Mouse (Mus musculus): ENCODE measurements around the gene Zbtb5. TPM values are rescaled to one million over a fixed set of nuclear protein-coding genes. Genes with fewer than 3 reads are reported as not detected.
"Not testable (repeated sequence)": the region's sequence is repeated elsewhere in the genome, so short reads cannot be mapped to it uniquely, and the experiment has no call there.

Zbtb5 gene
- total RNA-seq, 2 experiments from 2014 or later, result 9.3 to 10.1 TPM

DNA sequence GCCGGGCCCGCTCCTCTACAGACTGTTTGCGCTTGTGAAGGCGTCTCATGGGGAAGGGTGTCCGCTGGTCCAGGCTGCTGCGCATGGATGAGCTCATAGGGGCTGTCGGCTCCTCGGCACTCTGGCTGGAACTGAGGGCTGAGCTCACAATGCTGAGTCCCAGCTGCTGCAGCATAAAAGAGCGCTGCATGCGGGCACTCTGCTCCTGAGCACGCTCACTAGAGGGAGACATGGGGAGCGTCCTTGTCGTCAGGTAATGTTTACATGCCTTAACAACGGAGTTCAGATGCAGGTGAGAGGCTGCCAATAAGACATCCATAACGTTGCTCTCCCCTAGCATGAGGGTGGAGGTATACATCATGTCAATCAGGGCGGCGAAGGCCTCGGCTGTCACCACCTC lies 17.4 kb downstream of the Zbtb5 start:
- Histone ChIP-seq H3K27ac (no peak overlapping the region), H3K4me3 (no peak overlapping the region)
- TF ChIP-seq CTCF (conservative IDR thresholded peaks at IDR 0.05), result no peak
- DNase-seq (ENCODE audit: low spot score in 2 of 2), result no peak

DNA sequence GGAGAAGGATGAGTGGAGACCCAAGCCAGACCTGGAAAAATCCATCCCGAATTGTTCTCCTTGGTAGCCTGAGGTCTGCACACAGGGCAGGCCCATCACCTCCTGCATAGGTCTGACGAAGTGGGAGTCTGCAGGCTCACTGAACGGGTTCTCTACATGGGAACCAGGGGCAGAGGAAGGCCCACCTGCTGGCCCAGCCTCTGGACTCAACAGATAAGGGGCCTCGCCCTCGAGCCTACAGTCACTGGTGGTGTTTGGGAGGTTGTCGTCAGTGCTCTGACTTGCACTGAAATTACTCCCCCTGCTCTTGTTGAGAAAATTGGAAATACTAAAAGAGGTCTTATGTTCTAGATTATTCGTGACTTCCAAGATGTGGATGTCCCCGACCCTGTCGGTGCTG lies 18.4 kb downstream of the Zbtb5 start:
- no peak for TF ChIP-seq CTCF (conservative IDR thresholded peaks at IDR 0.05)
- DNase-seq (ENCODE audit: low spot score in 2 of 2), result no peak
- no peak overlapping the region for H3K4me3 ChIP-seq

DNA sequence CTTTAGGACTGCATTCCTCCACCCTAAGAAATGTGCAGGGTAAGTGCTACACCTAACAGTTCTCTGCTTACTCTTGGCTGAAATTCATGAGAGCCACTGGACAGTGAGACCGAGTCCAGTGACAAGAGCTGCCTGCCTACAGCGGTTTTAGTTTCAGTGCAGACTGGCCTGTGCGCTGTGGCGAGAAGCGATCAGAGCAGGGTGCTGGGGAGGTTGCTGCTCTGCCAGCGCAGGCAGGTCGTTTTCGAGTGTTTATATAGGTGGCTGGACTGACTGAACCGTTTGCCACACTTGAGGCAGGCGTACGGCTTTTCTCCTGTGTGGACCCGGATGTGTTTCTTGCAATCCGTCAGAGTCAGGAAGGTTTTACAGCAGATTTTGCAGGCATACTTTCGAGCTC lies 19.0 kb downstream of the Zbtb5 start:
- not testable (repeated sequence) for DNase-seq (ENCODE audit: low spot score in 2 of 2); H3K4me3 ChIP-seq; H3K27ac ChIP-seq

More for the DNA sequence above, 18.4 kb downstream of the Zbtb5 start:
- no peak overlapping the region for H3K27ac ChIP-seq

DNA sequence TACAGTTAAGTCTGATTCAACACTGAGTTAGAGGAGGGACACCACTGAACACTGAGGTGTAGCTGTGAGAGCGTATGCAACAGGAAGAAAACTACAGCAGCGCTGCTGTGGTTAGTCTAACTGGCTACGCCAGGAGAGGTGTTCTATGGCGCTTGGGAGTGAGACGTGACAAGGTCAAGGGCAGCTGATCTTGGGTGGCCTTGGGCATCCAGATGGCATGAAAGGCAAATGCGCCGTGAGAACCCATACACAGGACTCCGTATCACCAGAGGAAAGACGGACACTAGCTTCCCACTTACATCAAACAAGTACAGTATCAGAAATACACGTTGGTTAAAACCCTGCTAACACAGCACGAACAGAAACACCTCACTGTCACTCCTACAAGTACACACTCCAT lies 19.9 kb downstream of the Zbtb5 start:
- not testable (repeated sequence) for H3K4me3 ChIP-seq; DNase-seq (ENCODE audit: low spot score in 2 of 2); H3K27ac ChIP-seq

DNA sequence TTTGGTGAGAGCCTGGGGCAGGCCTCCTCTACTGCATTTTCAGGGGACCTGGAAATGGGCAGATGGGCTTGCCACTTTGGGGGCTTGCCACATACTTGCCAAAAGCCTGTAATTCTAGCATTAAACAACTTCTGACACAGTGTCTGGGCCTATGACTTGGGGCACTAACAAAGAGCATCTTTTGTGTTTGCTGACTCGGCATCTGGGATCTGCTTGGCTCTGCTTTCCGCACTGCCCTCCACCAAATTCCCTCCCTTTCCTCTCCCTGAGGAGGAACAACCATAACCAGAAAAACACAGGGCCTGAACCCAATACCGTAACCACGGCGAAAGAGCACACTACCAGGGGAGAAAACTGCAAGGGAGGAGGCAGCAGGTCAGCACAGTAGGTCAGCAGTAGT lies 21.7 kb downstream of the Zbtb5 start:
- H3K4me3 ChIP-seq, result no peak overlapping the region
- DNase-seq (ENCODE audit: low spot score in 2 of 2), result no peak
- TF ChIP-seq CTCF (conservative IDR thresholded peaks at IDR 0.05), result no peak
- H3K27ac ChIP-seq, result no peak overlapping the region

DNA sequence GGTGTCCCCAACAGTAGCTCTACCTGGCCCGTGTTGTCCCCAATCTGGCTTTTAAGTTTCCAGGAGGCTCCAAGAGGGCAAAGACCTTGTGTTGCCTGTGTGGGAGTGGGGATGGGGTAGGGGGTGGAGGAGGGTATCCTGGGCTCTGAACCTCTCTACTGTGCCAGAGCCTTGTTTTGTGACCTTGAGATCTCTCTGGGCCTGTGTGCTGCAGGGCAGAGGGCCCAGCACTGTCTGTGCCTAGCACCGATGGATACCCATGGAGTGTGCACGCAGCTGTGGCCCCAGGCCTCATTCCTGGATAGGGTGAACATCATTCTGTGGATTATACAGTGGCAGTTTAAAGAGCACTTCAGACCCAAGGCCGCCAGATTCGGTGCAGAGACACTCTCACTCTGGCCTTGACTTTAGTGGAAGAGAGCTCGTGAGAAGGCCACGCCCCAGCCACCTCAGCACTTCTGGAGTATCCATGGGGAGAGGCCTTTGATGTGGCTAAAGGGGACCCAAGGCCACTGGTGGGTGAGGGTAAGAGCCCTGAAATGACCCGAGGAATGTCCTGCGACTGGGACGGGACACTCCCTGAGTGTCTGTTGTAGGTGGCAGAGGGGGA lies 29.0 kb downstream of the Zbtb5 start:
- no peak overlapping the region for H3K27ac ChIP-seq
- no peak for DNase-seq (ENCODE audit: low spot score in 2 of 2)
- H3K4me3 ChIP-seq, result no peak overlapping the region
- TF ChIP-seq CTCF (conservative IDR thresholded peaks at IDR 0.05), result no peak

DNA sequence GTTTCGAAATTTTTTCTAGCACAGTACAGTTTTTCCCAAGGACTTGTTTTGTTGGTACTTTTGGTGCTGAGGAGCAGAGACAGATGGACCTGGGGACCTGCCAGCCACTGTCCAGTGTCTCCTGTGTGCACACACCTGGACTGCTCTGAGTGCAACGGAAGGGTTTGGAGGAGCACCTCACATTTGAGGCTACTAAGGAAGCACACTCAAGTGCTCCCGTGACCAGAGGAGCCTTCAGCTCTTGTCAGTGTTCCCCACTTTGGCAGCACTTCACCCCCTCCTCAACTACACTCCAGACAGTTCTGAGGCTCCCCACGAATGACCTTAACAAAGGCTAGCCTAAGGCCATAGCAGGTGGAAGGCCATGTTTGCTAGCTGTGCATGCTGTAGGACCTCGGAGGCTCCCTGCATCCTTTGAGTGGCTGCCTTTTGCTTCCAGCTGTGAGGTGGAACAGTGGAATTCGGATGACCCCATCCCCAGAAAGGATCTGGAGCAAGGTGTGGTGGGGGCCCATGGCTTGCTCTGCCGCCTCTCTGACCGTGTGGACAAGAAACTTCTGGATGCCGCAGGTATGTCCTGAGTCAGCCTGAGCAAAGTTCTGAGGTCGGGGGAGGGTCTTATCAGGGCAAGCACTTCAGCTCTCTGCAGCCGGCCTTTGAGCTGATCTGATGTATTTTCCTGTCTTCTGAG lies 29.6 kb downstream of the Zbtb5 start:
- Histone ChIP-seq H3K4me3 (no peak overlapping the region; the same call in 1 of the 2 replicates), H3K27ac (0 out of 2 replicates have a peak overlapping the region, but pooled peaks have one; percentile 93)
- DNase-seq (ENCODE audit: low spot score in 2 of 2), result no peak
- no peak for TF ChIP-seq CTCF (conservative IDR thresholded peaks at IDR 0.05)

DNA sequence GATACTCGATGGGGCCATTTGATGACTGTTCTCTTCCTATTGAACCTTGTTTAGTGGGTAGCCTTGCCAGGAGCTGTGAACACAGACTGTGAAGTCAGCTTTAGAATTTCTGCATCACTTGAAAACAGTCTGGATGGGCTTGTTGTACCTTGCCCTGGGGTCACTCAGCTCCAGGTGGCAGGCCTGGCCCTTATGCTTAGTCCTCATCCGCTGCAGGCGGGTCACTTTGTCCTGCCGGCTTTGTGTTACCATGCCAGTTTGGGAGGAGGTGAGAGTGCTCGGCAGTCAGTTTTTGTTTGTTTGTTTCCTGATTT lies 30.3 kb downstream of the Zbtb5 start:
- peak overlapping the region; percentile 78 for H3K4me3 ChIP-seq
- no peak for TF ChIP-seq CTCF (conservative IDR thresholded peaks at IDR 0.05)
- no peak for DNase-seq (ENCODE audit: low spot score in 2 of 2)
- H3K27ac ChIP-seq, result peak overlapping the region; percentile 93

DNA sequence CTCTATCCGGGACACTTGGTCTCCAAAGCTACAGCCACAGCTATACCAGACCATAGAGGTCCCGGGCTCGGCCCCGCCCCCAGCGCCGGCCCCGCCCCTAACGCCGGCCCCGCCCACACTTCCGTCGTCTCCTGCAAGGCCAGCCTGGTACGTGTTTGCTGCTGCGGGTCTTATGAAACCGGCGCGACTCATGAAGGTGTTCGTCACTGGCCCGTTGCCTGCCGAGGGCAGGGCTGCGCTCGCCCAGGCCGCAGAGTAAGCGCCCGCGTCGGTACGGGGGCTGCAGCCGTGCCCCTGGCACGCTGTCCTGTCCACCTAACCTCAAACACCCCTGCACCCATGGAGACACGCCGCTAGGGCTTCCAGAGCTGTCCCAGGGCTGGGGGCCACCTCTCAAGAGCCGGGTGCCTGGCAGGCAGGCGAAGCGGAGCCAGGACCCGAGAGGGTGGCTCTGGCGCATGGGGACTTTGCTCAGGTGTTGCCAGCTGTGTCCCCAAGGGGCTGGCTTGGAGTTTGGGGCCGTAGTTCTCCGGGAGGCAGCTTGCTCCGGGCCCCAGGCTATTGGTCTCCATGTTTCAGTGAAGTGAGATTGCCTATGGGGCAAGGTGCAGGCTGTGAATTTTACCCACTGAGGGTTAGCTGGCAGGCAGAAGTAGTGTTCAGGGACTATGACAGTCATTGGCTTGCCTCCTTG lies 30.8 kb downstream of the Zbtb5 start, which contains the start of gene Grhpr:
Gene Grhpr (plus strand): TSS at position 116 of the 694 bp plus-strand sequence.
- DNase-seq (ENCODE audit: low spot score in 2 of 2), result peak; percentile 58 to 59
- peak; percentile 63 for TF ChIP-seq CTCF (conservative IDR thresholded peaks at IDR 0.05)
- Histone ChIP-seq H3K27ac (peak within 1 kb of the TSS; percentile 93), H3K4me3 (peak within 1 kb of the TSS; percentile 78)

DNA sequence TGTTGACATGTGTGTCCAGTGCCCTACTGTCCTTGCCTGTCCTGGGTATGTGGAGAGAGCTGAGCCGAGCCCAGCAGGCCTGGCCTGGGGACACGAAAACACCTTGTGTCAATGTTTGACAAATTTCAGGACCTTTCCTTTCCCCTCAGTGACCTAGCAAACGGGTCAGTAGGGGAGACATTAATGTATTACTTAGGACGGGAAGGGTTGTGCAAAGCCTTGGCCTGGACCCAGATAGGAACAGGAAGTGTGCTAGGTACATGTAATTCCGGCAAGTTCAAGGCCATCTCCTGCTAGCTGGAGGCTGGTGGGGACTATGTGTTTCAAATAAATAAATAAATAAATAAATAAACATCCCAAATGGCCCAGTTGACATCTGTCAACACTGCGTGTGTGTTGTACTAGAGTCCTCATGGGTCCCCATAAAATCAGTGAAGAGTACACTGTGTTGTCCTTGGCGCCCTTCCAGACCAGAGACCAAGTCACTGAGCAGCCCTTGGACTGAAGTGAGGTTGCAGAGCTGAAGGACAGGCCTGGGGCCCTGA lies 32.3 kb downstream of the Zbtb5 start:
- H3K4me3 ChIP-seq, result no peak overlapping the region
- TF ChIP-seq CTCF (conservative IDR thresholded peaks at IDR 0.05), result no peak
- DNase-seq (ENCODE audit: low spot score in 2 of 2), result no peak

DNA sequence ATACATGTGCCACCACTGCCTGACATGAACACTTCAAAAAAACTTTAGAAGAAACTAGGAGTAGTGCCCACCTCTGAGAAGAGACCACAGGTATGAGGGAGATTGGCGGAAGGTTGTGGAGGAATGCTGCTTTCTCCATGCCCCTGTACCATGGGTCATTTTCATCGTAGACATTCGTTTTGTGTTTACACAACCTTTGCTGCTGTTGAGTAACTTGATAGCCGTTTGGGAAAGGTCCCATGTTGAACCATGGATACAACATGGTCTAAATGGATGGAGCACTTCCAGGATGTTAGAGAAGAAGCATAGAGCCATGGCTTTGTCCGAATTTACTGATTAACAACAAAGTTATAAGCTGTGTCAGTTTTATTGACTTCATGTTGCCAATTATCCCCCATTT lies 34.0 kb downstream of the Zbtb5 start:
- TF ChIP-seq CTCF (conservative IDR thresholded peaks at IDR 0.05), result no peak
- H3K4me3 ChIP-seq, result no peak overlapping the region
- no peak overlapping the region for H3K27ac ChIP-seq
- DNase-seq (ENCODE audit: low spot score in 2 of 2), result no peak

More for the DNA sequence above, 32.3 kb downstream of the Zbtb5 start:
- no peak overlapping the region for H3K27ac ChIP-seq

DNA sequence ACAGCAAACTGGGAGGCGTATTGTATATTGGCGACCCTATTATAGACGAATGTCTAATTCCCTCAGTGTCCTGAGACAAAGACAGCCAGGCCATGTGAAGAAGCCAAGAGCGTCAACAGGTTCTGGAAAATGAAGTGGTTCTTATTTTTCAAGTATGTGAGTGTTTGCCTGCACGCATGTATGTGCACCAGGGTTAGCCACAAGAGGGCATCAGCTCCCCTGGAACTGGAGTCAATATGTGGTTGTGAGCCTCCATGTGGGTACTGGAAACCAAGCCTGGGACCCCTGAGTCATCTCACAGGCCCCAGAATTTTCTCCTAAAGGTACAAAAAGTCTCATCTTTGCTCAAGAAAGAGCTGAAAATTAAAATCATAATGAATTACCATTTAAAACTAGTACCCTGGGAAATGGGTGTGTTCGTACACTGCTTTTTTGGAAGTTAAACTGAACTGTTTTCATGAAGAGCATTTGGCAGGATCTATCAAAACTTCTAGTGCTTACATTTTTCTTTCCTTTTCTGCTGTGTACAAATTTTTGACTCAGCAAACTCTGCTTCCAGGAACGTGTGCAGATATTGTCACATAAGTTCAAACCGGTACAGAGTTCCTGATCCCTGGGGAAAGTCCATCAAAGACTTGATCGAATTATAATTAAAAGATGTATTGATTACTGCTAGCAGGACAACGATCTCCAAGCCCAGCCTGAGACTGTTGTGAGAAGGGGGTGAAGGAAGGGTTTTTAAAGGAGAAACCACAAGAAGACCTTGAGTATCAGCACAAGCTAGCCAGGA lies 35.1 kb downstream of the Zbtb5 start:
- TF ChIP-seq CTCF (conservative IDR thresholded peaks at IDR 0.05), result 0 out of 2 replicates have a peak, but pooled peaks have one; percentile 31
- Histone ChIP-seq H3K4me3 (no peak overlapping the region), H3K27ac (no peak overlapping the region)
- no peak for DNase-seq (ENCODE audit: low spot score in 2 of 2)
